Mouse (Mus musculus): ENCODE results near the gene Psmg4. TPM values are rescaled to one million over a fixed set of nuclear protein-coding genes. Genes with fewer than 3 reads are reported as not detected.

The Psmg4 gene
- 71.3 and 88.2 TPM in 2 replicates for polyA plus RNA-seq (2015; fragmentation: Nextera tagmentation; extraction: Ambion mirVana)

GRCm38 (mm10) chr13:34162491-34163303 is at the start of gene Psmg4:
Gene Psmg4, plus strand, starts transcription at chr13:34162964.
- H3K36me3 ChIP-seq: peaks cover 7% of the 10 kb centered on the region; the same call in 1 of the 2 replicates
- ATAC-seq: peak; percentile 99
- no peaks in the 10 kb centered on the region for H3K9me3 ChIP-seq
- H3K9ac ChIP-seq: peak within 1 kb of the TSS; percentile 67
- H3K27ac ChIP-seq: peak within 1 kb of the TSS; percentile 96
- H3K4me2 ChIP-seq (replicated peaks): peak within 1 kb of the TSS; percentile 72
- 0 out of 2 replicates have a peak, but pooled peaks cover 5% of the 10 kb centered on the region for H3K4me1 ChIP-seq (replicated peaks)
- H3K27me3 ChIP-seq (replicated peaks): no peaks in the 10 kb centered on the region
- 2% methylated on average over 44 of the region's 44 CpGs for WGBS
- peak within 1 kb of the TSS; percentile 69 for H3K4me3 ChIP-seq (replicated peaks)

GRCm38 (mm10) chr13:34113086-34113485 is 49.7 kb upstream of the Psmg4 start:
- H3K9ac ChIP-seq: no peak overlapping the region
- no peak for ATAC-seq
- 91% methylated on average over 3 of the region's 3 CpGs for WGBS

GRCm38 (mm10) chr13:34114654-34115053 is 48.1 kb upstream of the Psmg4 start:
- Histone ChIP-seq H3K36me3 (no peaks in the 10 kb centered on the region), H3K4me1 (replicated peaks) (no peaks in the 10 kb centered on the region), H3K27me3 (replicated peaks) (no peaks in the 10 kb centered on the region), H3K27ac (no peak overlapping the region), H3K4me2 (replicated peaks) (no peak overlapping the region), H3K4me3 (replicated peaks) (no peak overlapping the region), H3K9ac (no peak overlapping the region), H3K9me3 (no peaks in the 10 kb centered on the region)
- ATAC-seq: no peak
- WGBS: 63% methylated on average over 4 of the region's 4 CpGs

More at GRCm38 (mm10) chr13:34113086-34113485, 49.7 kb upstream of the Psmg4 start:
- Histone ChIP-seq H3K4me2 (replicated peaks) (no peak overlapping the region), H3K27ac (no peak overlapping the region), H3K36me3 (no peaks in the 10 kb centered on the region), H3K4me1 (replicated peaks) (no peaks in the 10 kb centered on the region), H3K9me3 (no peaks in the 10 kb centered on the region), H3K27me3 (replicated peaks) (no peaks in the 10 kb centered on the region), H3K4me3 (replicated peaks) (no peak overlapping the region)

- H3K9me3 ChIP-seq: no peaks in the 10 kb centered on the region
- no peak for ATAC-seq
- no peak overlapping the region for H3K9ac ChIP-seq
- no peaks in the 10 kb centered on the region for H3K4me1 ChIP-seq (replicated peaks)
- H3K4me3 ChIP-seq (replicated peaks): no peak overlapping the region
- 74% methylated on average over 6 of the region's 6 CpGs for WGBS
- no peaks in the 10 kb centered on the region for H3K36me3 ChIP-seq
- H3K27me3 ChIP-seq (replicated peaks): no peaks in the 10 kb centered on the region
- no peak overlapping the region for H3K27ac ChIP-seq
- no peak overlapping the region for H3K4me2 ChIP-seq (replicated peaks)
Measured at GRCm38 (mm10) chr13:34116508-34116907, 46.3 kb upstream of the Psmg4 start.

- no peak overlapping the region for H3K27ac ChIP-seq
- no peak for ATAC-seq
- H3K27me3 ChIP-seq (replicated peaks): no peaks in the 10 kb centered on the region
- no peaks in the 10 kb centered on the region for H3K9me3 ChIP-seq
- no peaks in the 10 kb centered on the region for H3K36me3 ChIP-seq
- no peak overlapping the region for H3K9ac ChIP-seq
- 72% methylated on average over 4 of the region's 4 CpGs for WGBS
- H3K4me1 ChIP-seq (replicated peaks): no peaks in the 10 kb centered on the region
- H3K4me2 ChIP-seq (replicated peaks): no peak overlapping the region
- H3K4me3 ChIP-seq (replicated peaks): no peak overlapping the region
Measured at GRCm38 (mm10) chr13:34118816-34119215, 43.9 kb upstream of the Psmg4 start.

DNA sequence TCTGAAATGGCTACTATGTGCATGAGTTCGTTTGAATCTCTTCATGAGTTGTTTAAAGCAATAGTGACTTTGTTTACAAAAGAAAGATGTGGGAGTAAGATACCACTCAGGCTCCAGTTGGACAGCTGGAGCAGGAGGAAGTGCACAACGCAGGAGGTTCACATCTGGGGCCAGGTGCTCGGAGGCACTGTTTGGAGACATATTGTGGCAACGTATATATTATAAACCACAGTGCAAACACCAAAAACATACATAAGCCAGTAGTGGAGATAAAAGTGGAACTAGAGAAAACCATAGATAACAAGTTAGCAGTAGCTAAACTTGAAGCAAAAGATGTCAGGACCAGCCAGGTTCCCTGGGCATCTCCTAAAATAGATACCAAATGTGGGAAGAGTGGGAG is 43.4 kb upstream of the Psmg4 start:
- Histone ChIP-seq H3K27ac (no peak overlapping the region), H3K9me3 (no peaks in the 10 kb centered on the region), H3K4me2 (replicated peaks) (no peak overlapping the region), H3K9ac (no peak overlapping the region), H3K27me3 (replicated peaks) (no peaks in the 10 kb centered on the region), H3K4me3 (replicated peaks) (no peak overlapping the region), H3K36me3 (no peaks in the 10 kb centered on the region), H3K4me1 (replicated peaks) (no peaks in the 10 kb centered on the region)
- ATAC-seq: no peak
- 32% methylated on average over 4 of the region's 4 CpGs for WGBS

- WGBS: 66% methylated on average over 2 of the region's 2 CpGs
- peak; percentile 76 for ATAC-seq
- Histone ChIP-seq H3K4me3 (replicated peaks) (no peak overlapping the region), H3K27me3 (replicated peaks) (no peaks in the 10 kb centered on the region), H3K9me3 (no peaks in the 10 kb centered on the region), H3K4me1 (replicated peaks) (no peaks in the 10 kb centered on the region), H3K36me3 (no peaks in the 10 kb centered on the region), H3K27ac (no peak overlapping the region), H3K9ac (no peak overlapping the region), H3K4me2 (replicated peaks) (no peak overlapping the region)
Measured at GRCm38 (mm10) chr13:34120536-34120935, 42.2 kb upstream of the Psmg4 start.

DNA sequence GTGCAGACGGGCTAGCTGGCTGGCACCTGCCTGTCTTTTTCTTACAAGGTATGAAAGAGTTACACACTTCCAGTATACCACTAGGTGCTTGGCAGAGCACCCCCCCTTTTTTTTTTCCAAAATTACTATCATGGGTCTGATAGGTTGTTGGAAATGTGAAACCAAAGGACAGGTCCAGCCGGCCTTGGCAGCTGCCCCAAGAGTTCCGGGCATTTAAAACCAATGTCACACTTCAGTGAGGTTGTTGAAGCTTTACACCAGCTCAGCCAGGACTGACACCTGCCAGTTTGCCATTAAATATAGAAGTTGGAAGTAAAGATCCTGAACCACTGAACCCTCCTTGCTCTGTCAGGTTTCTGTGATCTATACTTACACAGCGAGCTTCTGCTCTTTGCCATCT is 37.1 kb upstream of the Psmg4 start:
- Histone ChIP-seq H3K4me2 (replicated peaks) (no peak overlapping the region), H3K27me3 (replicated peaks) (no peaks in the 10 kb centered on the region), H3K9ac (no peak overlapping the region), H3K9me3 (no peaks in the 10 kb centered on the region), H3K4me3 (replicated peaks) (no peak overlapping the region), H3K36me3 (no peaks in the 10 kb centered on the region), H3K4me1 (replicated peaks) (peaks cover 13% of the 10 kb centered on the region), H3K27ac (no peak overlapping the region)
- WGBS: 82% methylated on average over 4 of the region's 4 CpGs
- no peak for ATAC-seq

- no peaks in the 10 kb centered on the region for H3K9me3 ChIP-seq
- H3K27ac ChIP-seq: no peak overlapping the region
- no peaks in the 10 kb centered on the region for H3K36me3 ChIP-seq
- H3K4me2 ChIP-seq (replicated peaks): peak overlapping the region; percentile 89
- peak overlapping the region; percentile 11 for H3K4me3 ChIP-seq (replicated peaks)
- H3K27me3 ChIP-seq (replicated peaks): peaks cover 7% of the 10 kb centered on the region; the same call in 1 of the 2 replicates
- no peak for ATAC-seq
- H3K9ac ChIP-seq: no peak overlapping the region
- peaks cover 28% of the 10 kb centered on the region for H3K4me1 ChIP-seq (replicated peaks)
- WGBS: 76% methylated on average over 9 of the region's 9 CpGs
Measured at GRCm38 (mm10) chr13:34128276-34129114, 34.3 kb upstream of the Psmg4 start.

- Histone ChIP-seq H3K36me3 (no peaks in the 10 kb centered on the region), H3K4me1 (replicated peaks) (peaks cover 28% of the 10 kb centered on the region), H3K9me3 (no peaks in the 10 kb centered on the region), H3K4me3 (replicated peaks) (peak overlapping the region; percentile 67), H3K27me3 (replicated peaks) (peaks cover 9% of the 10 kb centered on the region; the same call in 1 of the 2 replicates), H3K9ac (peak overlapping the region; percentile 57), H3K4me2 (replicated peaks) (peak overlapping the region; percentile 89), H3K27ac (peak overlapping the region; percentile 70; the same call in 1 of the 2 replicates)
- ATAC-seq: peak; percentile 48
- WGBS: under 1% methylated on average over 31 of the region's 31 CpGs
Measured at GRCm38 (mm10) chr13:34129485-34130225, 33.1 kb upstream of the Psmg4 start.

GRCm38 (mm10) chr13:34130226-34130731 is 32.5 kb upstream of the Psmg4 start, which contains the start of gene Tubb2b:
Gene Tubb2b, minus strand, starts transcription at chr13:34130466.
- Histone ChIP-seq H3K36me3 (no peaks in the 10 kb centered on the region), H3K27me3 (replicated peaks) (peaks cover 9% of the 10 kb centered on the region; the same call in 1 of the 2 replicates), H3K27ac (peak within 1 kb of the TSS; percentile 74), H3K4me3 (replicated peaks) (peak within 1 kb of the TSS; percentile 67), H3K9ac (peak within 1 kb of the TSS; percentile 57), H3K4me1 (replicated peaks) (peaks cover 28% of the 10 kb centered on the region), H3K4me2 (replicated peaks) (peak within 1 kb of the TSS; percentile 89), H3K9me3 (no peaks in the 10 kb centered on the region)
- 1% methylated on average over 26 of the region's 26 CpGs for WGBS
- peak; percentile 91 for ATAC-seq

All from intestine, embryonic 15.5 days (tissue).